Mouse (Mus musculus): Measurements from ENCODE around the gene Smdt1.
A peak's percentile ranks its signal among the peaks of the same experiment; 100 is the strongest.

DNA sequence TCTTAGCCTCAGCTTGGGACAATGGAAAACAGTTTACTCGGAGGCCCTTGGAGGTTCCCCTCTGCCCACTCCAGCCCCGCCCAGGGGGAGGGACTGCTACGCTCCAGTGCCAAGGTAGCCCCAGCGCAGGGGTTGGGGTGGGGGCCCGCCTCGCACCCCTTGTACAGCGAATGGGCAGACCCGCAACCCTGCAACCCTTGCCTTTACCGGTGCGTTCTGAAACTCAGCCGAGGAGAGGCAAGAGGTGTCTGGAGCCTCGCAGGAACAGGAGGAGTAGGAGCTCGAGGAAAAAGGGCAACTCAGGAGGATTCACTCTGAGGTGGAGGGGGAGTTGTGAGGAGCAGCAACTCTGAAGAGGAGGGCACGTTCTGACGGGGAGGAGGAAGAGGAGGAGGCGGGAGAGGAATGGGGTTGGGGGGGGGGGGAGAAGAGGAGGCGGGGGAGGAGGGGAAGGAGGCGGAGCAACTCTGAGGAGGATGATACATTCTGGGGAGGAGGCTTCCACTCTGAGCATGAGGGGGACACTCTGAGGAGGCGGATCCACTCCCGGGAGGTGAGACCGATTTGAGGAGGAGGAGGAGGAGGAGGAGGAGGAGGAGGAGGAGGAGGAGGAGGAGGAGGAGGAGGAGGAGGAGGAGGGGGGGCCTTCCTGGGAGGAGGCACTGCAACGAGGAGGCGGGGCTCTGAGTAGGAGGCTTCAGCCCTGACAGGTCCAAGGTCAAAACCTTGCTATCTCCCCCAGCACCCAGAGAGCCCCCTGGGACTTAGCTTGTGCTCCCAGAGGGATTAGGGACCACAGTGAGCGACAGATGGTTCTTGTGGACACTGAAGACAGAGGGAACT, 41.3 kb downstream of the Smdt1 start, which contains the start of gene Cyp2d22:
- TF ChIP-seq POLR2A (IDR thresholded peaks at IDR 0.05; ENCODE audit: borderline replicate concordance, extremely low read depth, low read depth, low read length): peak; percentile 71; the same call in 1 of the 2 replicates
- no peak for TF ChIP-seq CTCF (IDR thresholded peaks at IDR 0.05; ENCODE audit: insufficient read depth, low read length)
